Mouse (Mus musculus): ENCODE results near the gene Lrrc4.

- TF ChIP-seq GATA1 (IDR thresholded peaks at IDR 0.05; ENCODE audit: borderline replicate concordance, low read length) = no peak
- TF ChIP-seq FLI1 (IDR thresholded peaks at IDR 0.05; ENCODE audit: low read length) = no peak
Observed at GRCm38 (mm10) chr6:28704612-28705011, 126.9 kb downstream of the Lrrc4 start.
